Mouse (Mus musculus) cerebellum, adult 2 months (tissue): ENCODE measurements around the gene Cbx4.

ENCODE experiments used
- CTCF ChIP-seq: fragments of 200-500 bp; IDR thresholded peaks from 2 replicates; pipeline ENCODE4 v1.5.1; 2011; ENCODE audit warnings: low read depth, mild to moderate bottlenecking, control low read depth, low read length, moderate library complexity, borderline replicate concordance; ENCODE audit not compliant: insufficient read depth
- POLR2A ChIP-seq: fragments of 200-500 bp; IDR thresholded peaks from 2 replicates; pipeline ENCODE4 v1.6.1; 2011; ENCODE audit warnings: low read length, control low read depth, borderline replicate concordance; ENCODE audit not compliant: insufficient read depth

DNA sequence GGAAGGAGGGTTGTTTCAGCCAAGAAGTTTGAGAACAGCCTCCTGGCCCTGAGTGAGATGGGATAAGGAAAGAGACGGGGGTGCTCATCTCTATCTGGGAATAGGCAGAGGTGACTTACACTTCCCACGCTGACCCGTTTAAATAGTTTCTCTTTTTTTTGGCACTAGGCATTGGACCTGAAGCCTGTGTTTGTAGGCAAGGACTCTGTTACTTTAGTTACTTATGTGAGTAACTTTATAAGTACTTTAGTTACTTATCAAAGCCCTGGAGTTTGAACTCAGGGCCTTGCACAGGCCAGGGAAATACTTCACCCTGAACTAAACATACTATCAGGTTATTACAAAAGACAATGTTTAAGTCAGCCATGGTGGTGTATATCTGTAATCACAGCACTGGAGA, 18.0 kb upstream of the Cbx4 start:
- TF ChIP-seq POLR2A (no peak), CTCF (no peak)
